ENCODE assay signal across 21 mouse cellular contexts in genomic region chr6:92569283-92569682, GRCm38 (mm10).
DNase-seq lines count a peak whose midpoint lies in the region; ATAC-seq and TF ChIP-seq lines count a peak whose summit lies in the region.
"Had no signal": no experiment of that assay in that cellular context is flagged by ENCODE, and none has a peak within 500 bp of the region (broad histone marks: within the 10 kb centered on the region; RNA-seq: fewer than 3 reads in every experiment).

No protein-coding gene starts in this region.

- H3K27me3 ChIP-seq in neural tube, embryonic 13.5 days, result no peaks in the 10 kb centered on the region
- H3K27me3 ChIP-seq: embryonic facial prominence, embryonic 15.5 days; heart, embryonic 15.5 days; limb, embryonic 12.5 days; liver, embryonic 12.5 days; midbrain, embryonic 15.5 days had no signal

- 23% methylated on average over 4 of the region's 4 CpGs for WGBS in neural tube, embryonic 13.5 days

- peaks cover 20% of the 10 kb centered on the region; the same call in 1 of the 2 replicates for H3K4me1 ChIP-seq in neural tube, embryonic 13.5 days (replicated peaks)
- H3K4me1 ChIP-seq in cortical plate, adult 2 months (ENCODE audit: control insufficient read depth, insufficient read depth, low read length), result peaks cover 12% of the 10 kb centered on the region
- H3K4me1 ChIP-seq: embryonic facial prominence, embryonic 15.5 days; limb, embryonic 12.5 days; liver, embryonic 12.5 days had no signal

- intact Hi-C loops in gastrocnemius, postnatal 36 days (cut with DNase I), result no loop called here

- H3K9ac ChIP-seq in neural tube, embryonic 13.5 days, result no peak overlapping the region
- H3K9ac ChIP-seq: embryonic facial prominence, embryonic 15.5 days; heart, embryonic 15.5 days; limb, embryonic 12.5 days; liver, embryonic 12.5 days; midbrain, embryonic 15.5 days had no signal

- H3K36me3 ChIP-seq in neural tube, embryonic 13.5 days, result no peaks in the 10 kb centered on the region
- H3K36me3 ChIP-seq: embryonic facial prominence, embryonic 15.5 days; heart, embryonic 15.5 days; limb, embryonic 12.5 days; liver, embryonic 12.5 days; midbrain, embryonic 15.5 days had no signal

- H3K4me2 ChIP-seq in neural tube, embryonic 13.5 days, result no peak overlapping the region
- H3K4me2 ChIP-seq: embryonic facial prominence, embryonic 15.5 days; heart, embryonic 15.5 days; limb, embryonic 12.5 days; liver, embryonic 12.5 days; midbrain, embryonic 15.5 days had no signal

- TF ChIP-seq CTCF in cortical plate, adult 2 months (IDR thresholded peaks at IDR 0.05; ENCODE audit: extremely low read depth, insufficient read depth, low read length), result no peak

- H3K9me3 ChIP-seq in neural tube, embryonic 13.5 days, result no peaks in the 10 kb centered on the region
- H3K9me3 ChIP-seq: embryonic facial prominence, embryonic 15.5 days; heart, embryonic 15.5 days; limb, embryonic 12.5 days; liver, embryonic 12.5 days; midbrain, embryonic 15.5 days had no signal

- ATAC-seq in neural tube, embryonic 13.5 days (ENCODE audit: low read depth), result no peak
- ATAC-seq: liver, embryonic 12.5 days; midbrain, embryonic 15.5 days had no signal

- peak; percentile 11 to 42 for DNase-seq in layer of hippocampus, adult 18-20 months (ENCODE audit: low spot score in 2 of 2)
- no peak for DNase-seq in layer of hippocampus, postnatal 25 days (ENCODE audit: extremely low spot score in 1 of 2, low spot score in 1 of 2)
- no peak for DNase-seq in neural tube, embryonic 10.5 days (ENCODE audit: extremely low spot score, low spot score)
- no peak for DNase-seq in cerebellum, adult 9-10 months
- no peak for DNase-seq in gastrocnemius, postnatal 36 days
- DNase-seq: adrenal gland, adult 8-10 months; cerebellum, adult 11 months; cerebellum, postnatal 14 days; gastrocnemius, postnatal 10 days; heart, postnatal 4 days; kidney, adult 8-10 months; kidney, postnatal 25 days; lung, adult 2 months; lung, postnatal 36 days had no signal

- no peak for TF ChIP-seq POLR2A in cortical plate, adult 2 months (IDR thresholded peaks at IDR 0.05; ENCODE audit: extremely low read depth, insufficient read depth, low read length)

- peak overlapping the region; percentile 70; the same call in 1 of the 2 replicates for H3K27ac ChIP-seq in neural tube, embryonic 13.5 days (replicated peaks)
- peak overlapping the region; percentile 72 for H3K27ac ChIP-seq in cortical plate, adult 2 months (ENCODE audit: insufficient read depth, low read length)
- H3K27ac ChIP-seq: embryonic facial prominence, embryonic 15.5 days; heart, embryonic 15.5 days; limb, embryonic 12.5 days; liver, embryonic 12.5 days had no signal

- H3K4me3 ChIP-seq in neural tube, embryonic 13.5 days, result no peak overlapping the region
- no peak overlapping the region for H3K4me3 ChIP-seq in cortical plate, adult 2 months (ENCODE audit: insufficient read depth, low read length)
- H3K4me3 ChIP-seq: embryonic facial prominence, embryonic 15.5 days; heart, embryonic 15.5 days; limb, embryonic 12.5 days; liver, embryonic 12.5 days; midbrain, embryonic 15.5 days had no signal

Comparison
In these comparisons a context has a peak if more than half of its experiments do, and no peak if none do; other contexts are left out.
1. DNase-seq: peak in layer of hippocampus, adult 18-20 months (2 of 2); none in layer of hippocampus, postnatal 25 days (0 of 2), neural tube, embryonic 10.5 days (single experiment), cerebellum, adult 9-10 months (single experiment) and gastrocnemius, postnatal 36 days (0 of 2).